Mouse (Mus musculus): Measurements from ENCODE around the gene Car5b. TPM values are rescaled to one million over a fixed set of nuclear protein-coding genes. Genes with fewer than 3 reads are reported as not detected.
A peak's percentile ranks its signal among the peaks of the same experiment; 100 is the strongest.

Gene Car5b
- polyA plus RNA-seq, 1 experiment, result 7.5 TPM

- H3K79me2 ChIP-seq (ENCODE audit: control insufficient read depth, insufficient read depth), result no peaks in the 10 kb centered on the region
- H3K4me3 ChIP-seq, result no peak overlapping the region
- H3K4me2 ChIP-seq (ENCODE audit: low read depth), result no peak overlapping the region
- no peaks in the 10 kb centered on the region for H3K36me3 ChIP-seq (ENCODE audit: control insufficient read depth, insufficient read depth)
- H3ac ChIP-seq (ENCODE audit: control insufficient read depth, insufficient read length), result no peak overlapping the region
- TF ChIP-seq CEBPB (IDR thresholded peaks at IDR 0.05; ENCODE audit: insufficient read depth, poor library complexity, severe bottlenecking) (no peak), USF1 (IDR thresholded peaks at IDR 0.05; ENCODE audit: low read depth) (no peak), REST (IDR thresholded peaks at IDR 0.05; ENCODE audit: insufficient read depth, insufficient read length) (no peak), SRF (IDR thresholded peaks at IDR 0.05; ENCODE audit: control insufficient read depth, insufficient read length, low read depth) (no peak), TCF3 (IDR thresholded peaks at IDR 0.05; ENCODE audit: insufficient read length, low read depth) (no peak), E2F4 (IDR thresholded peaks at IDR 0.05; ENCODE audit: insufficient read depth) (no peak), MYOG (IDR thresholded peaks at IDR 0.05; ENCODE audit: control insufficient read depth in 1 of 3, insufficient read depth in 1 of 3, insufficient read length in 2 of 3, low read depth in 2 of 3) (no peak), POLR2A (IDR thresholded peaks at IDR 0.05; ENCODE audit: insufficient read length, low read depth) (no peak)
- no peaks in the 10 kb centered on the region for H3K27me3 ChIP-seq (ENCODE audit: control insufficient read depth, insufficient read depth, insufficient read length)
Observed at GRCm38 (mm10) chrX:163987718-163988374, 40.0 kb downstream of the Car5b start.

- Histone ChIP-seq H3K4me2 (ENCODE audit: low read depth) (no peak overlapping the region), H3K36me3 (ENCODE audit: control insufficient read depth, insufficient read depth) (no peaks in the 10 kb centered on the region), H3K4me3 (no peak overlapping the region), H3K79me2 (ENCODE audit: control insufficient read depth, insufficient read depth) (no peaks in the 10 kb centered on the region), H3K27me3 (ENCODE audit: control insufficient read depth, insufficient read depth, insufficient read length) (no peaks in the 10 kb centered on the region), H3ac (ENCODE audit: control insufficient read depth, insufficient read length) (no peak overlapping the region)
- TF ChIP-seq USF1 (IDR thresholded peaks at IDR 0.05; ENCODE audit: low read depth) (no peak), MAX (IDR thresholded peaks at IDR 0.05; ENCODE audit: low read depth) (no peak), CEBPB (IDR thresholded peaks at IDR 0.05; ENCODE audit: insufficient read depth, poor library complexity, severe bottlenecking) (no peak), POLR2AphosphoS2 (IDR thresholded peaks at IDR 0.05; ENCODE audit: insufficient read length, low read depth) (no peak), SRF (IDR thresholded peaks at IDR 0.05; ENCODE audit: control insufficient read depth, insufficient read length, low read depth) (no peak), TCF12 (IDR thresholded peaks at IDR 0.05; ENCODE audit: insufficient read depth, poor library complexity, severe bottlenecking) (no peak), MYOD1 (IDR thresholded peaks at IDR 0.05; ENCODE audit: control insufficient read depth in 1 of 3, insufficient read length in 2 of 3, low read depth in 2 of 3) (no peak), E2F4 (IDR thresholded peaks at IDR 0.05; ENCODE audit: insufficient read depth) (no peak), REST (IDR thresholded peaks at IDR 0.05; ENCODE audit: insufficient read depth, insufficient read length) (no peak), POLR2A (IDR thresholded peaks at IDR 0.05; ENCODE audit: insufficient read length, low read depth) (no peak), TCF3 (IDR thresholded peaks at IDR 0.05; ENCODE audit: insufficient read length, low read depth) (no peak), MYOG (IDR thresholded peaks at IDR 0.05; ENCODE audit: control insufficient read depth in 1 of 3, insufficient read depth in 1 of 3, insufficient read length in 2 of 3, low read depth in 2 of 3) (no peak)
Observed at GRCm38 (mm10) chrX:163982129-163982528, 45.7 kb downstream of the Car5b start.

- no peak overlapping the region for H3K4me3 ChIP-seq
- no peaks in the 10 kb centered on the region for H3K27me3 ChIP-seq (ENCODE audit: control insufficient read depth, insufficient read depth, insufficient read length)
- no peak overlapping the region for H3ac ChIP-seq (ENCODE audit: control insufficient read depth, insufficient read length)
- TF ChIP-seq REST (IDR thresholded peaks at IDR 0.05; ENCODE audit: insufficient read depth, insufficient read length) (no peak), TCF12 (IDR thresholded peaks at IDR 0.05; ENCODE audit: insufficient read depth, poor library complexity, severe bottlenecking) (no peak), MYOD1 (IDR thresholded peaks at IDR 0.05; ENCODE audit: control insufficient read depth in 1 of 3, insufficient read length in 2 of 3, low read depth in 2 of 3) (no peak), POLR2A (IDR thresholded peaks at IDR 0.05; ENCODE audit: insufficient read length, low read depth) (no peak), USF1 (IDR thresholded peaks at IDR 0.05; ENCODE audit: low read depth) (no peak)
- H3K36me3 ChIP-seq (ENCODE audit: control insufficient read depth, insufficient read depth), result no peaks in the 10 kb centered on the region
- H3K79me2 ChIP-seq (ENCODE audit: control insufficient read depth, insufficient read depth), result no peaks in the 10 kb centered on the region
- H3K4me2 ChIP-seq (ENCODE audit: low read depth), result no peak overlapping the region
Observed at GRCm38 (mm10) chrX:163981500-163981899, 46.3 kb downstream of the Car5b start.

- Histone ChIP-seq H3ac (ENCODE audit: control insufficient read depth, insufficient read length) (no peak overlapping the region), H3K36me3 (ENCODE audit: control insufficient read depth, insufficient read depth) (no peaks in the 10 kb centered on the region), H3K27me3 (ENCODE audit: control insufficient read depth, insufficient read depth, insufficient read length) (no peaks in the 10 kb centered on the region), H3K79me2 (ENCODE audit: control insufficient read depth, insufficient read depth) (no peaks in the 10 kb centered on the region), H3K4me3 (no peak overlapping the region), H3K4me2 (ENCODE audit: low read depth) (no peak overlapping the region)
- TF ChIP-seq TCF12 (IDR thresholded peaks at IDR 0.05; ENCODE audit: insufficient read depth, poor library complexity, severe bottlenecking), result no peak
- TF ChIP-seq MAX (IDR thresholded peaks at IDR 0.05; ENCODE audit: low read depth), result no peak
- TF ChIP-seq POLR2AphosphoS2 (IDR thresholded peaks at IDR 0.05; ENCODE audit: insufficient read length, low read depth), result no peak
- TF ChIP-seq MYOD1 (IDR thresholded peaks at IDR 0.05; ENCODE audit: control insufficient read depth in 1 of 3, insufficient read length in 2 of 3, low read depth in 2 of 3), result no peak
- TF ChIP-seq CEBPB (IDR thresholded peaks at IDR 0.05; ENCODE audit: insufficient read depth, poor library complexity, severe bottlenecking), result no peak
Observed at GRCm38 (mm10) chrX:163981092-163981491, 46.7 kb downstream of the Car5b start.

GRCm38 (mm10) chrX:163958467-163958875, 69.3 kb downstream of the Car5b start, which contains the start of gene Zrsr2:
TSS of gene Zrsr2 (minus strand) at chrX:163958661.
- no peaks in the 10 kb centered on the region for H3K27me3 ChIP-seq (ENCODE audit: control insufficient read depth, insufficient read depth, insufficient read length)
- peaks cover 19% of the 10 kb centered on the region for H3K79me2 ChIP-seq (ENCODE audit: control insufficient read depth, insufficient read depth)
- peak within 1 kb of the TSS; percentile 66 for H3ac ChIP-seq (ENCODE audit: control insufficient read depth, insufficient read length)
- H3K4me2 ChIP-seq (ENCODE audit: low read depth), result peak within 1 kb of the TSS; percentile 78
- H3K36me3 ChIP-seq (ENCODE audit: control insufficient read depth, insufficient read depth), result peaks cover 19% of the 10 kb centered on the region
- H3K4me3 ChIP-seq, result peak within 1 kb of the TSS; percentile 52
- TF ChIP-seq POLR2A (IDR thresholded peaks at IDR 0.05; ENCODE audit: insufficient read length, low read depth), result peak; percentile 20
- TF ChIP-seq MYOG (IDR thresholded peaks at IDR 0.05; ENCODE audit: control insufficient read depth in 1 of 3, insufficient read depth in 1 of 3, insufficient read length in 2 of 3, low read depth in 2 of 3), result no peak

Measured in myocyte (in vitro differentiated cells).